10 mouse cellular contexts compared by ENCODE assay signal in the genomic region with DNA sequence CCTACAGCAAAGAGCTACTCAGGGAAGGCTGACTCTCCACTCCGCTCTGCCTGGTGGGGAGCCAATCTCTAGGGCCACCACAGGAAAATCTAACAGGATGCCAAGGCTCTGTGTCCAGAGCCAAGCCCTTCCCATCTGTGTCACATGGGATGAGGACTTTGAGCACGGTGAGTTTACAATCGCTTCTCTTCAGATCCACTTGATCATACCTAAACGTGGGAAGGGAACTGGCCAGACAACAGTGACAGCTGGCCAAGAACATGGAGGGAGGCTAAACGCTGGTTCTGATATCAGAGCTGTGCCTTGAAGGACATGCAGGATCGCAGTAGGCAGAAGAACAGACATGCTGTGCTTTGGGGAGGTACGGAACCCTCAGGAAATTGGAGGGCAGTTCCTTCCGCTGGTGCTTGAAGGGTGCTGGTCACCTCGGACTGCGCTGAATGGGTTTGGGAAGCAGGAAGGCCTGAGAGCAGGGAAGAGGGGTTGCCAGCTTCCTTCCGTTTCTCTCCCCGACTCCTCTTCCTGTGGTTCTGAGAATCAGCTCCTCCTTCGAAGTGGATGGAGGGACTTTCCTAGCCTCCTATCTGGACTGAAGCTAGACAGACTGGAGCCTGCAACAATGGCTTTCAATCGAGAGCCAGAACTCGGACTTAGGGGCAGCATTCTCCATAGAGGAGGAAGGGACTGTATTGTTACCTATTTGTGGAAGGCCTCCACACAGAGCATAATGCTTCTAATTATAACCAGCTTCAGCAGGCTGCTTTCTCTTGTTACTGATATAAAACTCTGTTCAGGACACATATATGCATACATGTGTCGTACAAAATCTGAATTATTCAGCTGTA. TPM values are rescaled to one million over a fixed set of nuclear protein-coding genes. Genes with fewer than 3 reads are reported as not detected.
DNase-seq lines count a peak whose midpoint lies in the region; ATAC-seq and TF ChIP-seq lines count a peak whose summit lies in the region.
"Had no signal": no experiment of that assay in that cellular context is flagged by ENCODE, and none has a peak within 500 bp of the region (broad histone marks: within the 10 kb centered on the region; RNA-seq: fewer than 3 reads in every experiment).

No protein-coding gene starts in this region.

- no peaks in the 10 kb centered on the region for H3K36me3 ChIP-seq in hindbrain, embryonic 13.5 days
- no peaks in the 10 kb centered on the region for H3K36me3 ChIP-seq in hindbrain, embryonic 11.5 days (ENCODE audit: control insufficient read depth, insufficient read depth, low read length)
- H3K36me3 ChIP-seq in heart, embryonic 12.5 days = no peaks in the 10 kb centered on the region
- no peaks in the 10 kb centered on the region for H3K36me3 ChIP-seq in lung, embryonic 14.5 days (ENCODE audit: insufficient read depth)

- ATAC-seq in hindbrain, embryonic 13.5 days (ENCODE audit: low FRiP score) = 0 out of 2 replicates have a peak, but pooled peaks have one; percentile 17
- no peak for ATAC-seq in hindbrain, embryonic 11.5 days (ENCODE audit: low FRiP score)
- peak; percentile 78; the same call in 1 of the 2 replicates for ATAC-seq in heart, embryonic 12.5 days (ENCODE audit: insufficient number of reproducible peaks, low FRiP score)
- peak; percentile 81 for ATAC-seq in lung, embryonic 14.5 days (ENCODE audit: insufficient read depth)
- no peak for ATAC-seq in megakaryocyte-erythroid progenitor cell, adult 5-6 weeks (replicated peaks; ENCODE audit: low FRiP score, low TSS enrichment, poor library complexity, severe bottlenecking)
- ATAC-seq in activated CD4-positive, CD25-positive, alpha-beta regulatory T cell, adult 4 months = no peak

- no peak overlapping the region for H3K4me2 ChIP-seq in hindbrain, embryonic 13.5 days
- no peak overlapping the region for H3K4me2 ChIP-seq in hindbrain, embryonic 11.5 days (replicated peaks; ENCODE audit: low read depth, low read length)
- H3K4me2 ChIP-seq in heart, embryonic 12.5 days = peak overlapping the region; percentile 45
- H3K4me2 ChIP-seq in lung, embryonic 14.5 days = no peak overlapping the region; the same call in 1 of the 2 replicates

- no peaks in the 10 kb centered on the region for H3K9me3 ChIP-seq in hindbrain, embryonic 13.5 days
- H3K9me3 ChIP-seq in hindbrain, embryonic 11.5 days (ENCODE audit: control insufficient read depth, low read length) = no peaks in the 10 kb centered on the region
- H3K9me3 ChIP-seq in heart, embryonic 12.5 days (replicated peaks) = peaks cover 1% of the 10 kb centered on the region; the same call in 1 of the 2 replicates
- H3K9me3 ChIP-seq in lung, embryonic 14.5 days (ENCODE audit: low read depth, low read length) = no peaks in the 10 kb centered on the region

- TF ChIP-seq CTCF in lung, embryonic 14.5 days (IDR thresholded peaks at IDR 0.05; ENCODE audit: low read depth) = no peak

- H3K4me1 ChIP-seq in hindbrain, embryonic 13.5 days (replicated peaks) = peaks cover 7% of the 10 kb centered on the region; the same call in 1 of the 2 replicates
- H3K4me1 ChIP-seq in hindbrain, embryonic 11.5 days (replicated peaks; ENCODE audit: control insufficient read depth, insufficient read depth, low read length) = no peaks in the 10 kb centered on the region
- peaks cover 26% of the 10 kb centered on the region for H3K4me1 ChIP-seq in heart, embryonic 12.5 days (replicated peaks)
- H3K4me1 ChIP-seq in lung, embryonic 14.5 days (ENCODE audit: insufficient read depth) = peaks cover 6% of the 10 kb centered on the region; the same call in 1 of the 2 replicates
- H3K4me1 ChIP-seq: megakaryocyte, embryonic 14.5 days had no signal

- H3K4me3 ChIP-seq in hindbrain, embryonic 13.5 days = no peak overlapping the region
- H3K4me3 ChIP-seq in hindbrain, embryonic 11.5 days (ENCODE audit: low read depth, low read length) = no peak overlapping the region
- H3K4me3 ChIP-seq in heart, embryonic 12.5 days = 0 out of 2 replicates have a peak overlapping the region, but pooled peaks have one; percentile 1
- no peak overlapping the region for H3K4me3 ChIP-seq in lung, embryonic 14.5 days (ENCODE audit: low read depth, low read length)
- H3K4me3 ChIP-seq: megakaryocyte, embryonic 14.5 days had no signal

- 81% methylated on average over 16 of the region's 16 CpGs for WGBS in hindbrain, embryonic 13.5 days
- WGBS in hindbrain, embryonic 11.5 days = 79% methylated on average over 16 of the region's 16 CpGs
- 51% methylated on average over 16 of the region's 16 CpGs for WGBS in heart, embryonic 12.5 days
- WGBS in lung, embryonic 14.5 days = 57% methylated on average over 16 of the region's 16 CpGs

- no peak overlapping the region for H3K27ac ChIP-seq in hindbrain, embryonic 13.5 days
- no peak overlapping the region for H3K27ac ChIP-seq in hindbrain, embryonic 11.5 days (ENCODE audit: low read depth, low read length)
- H3K27ac ChIP-seq in heart, embryonic 12.5 days (ENCODE audit: poor library complexity, severe bottlenecking) = peak overlapping the region; percentile 74
- peak overlapping the region; percentile 4; the same call in 1 of the 2 replicates for H3K27ac ChIP-seq in lung, embryonic 14.5 days (ENCODE audit: low read depth)

- no peak for DNase-seq in hindbrain, embryonic 11.5 days (ENCODE audit: low spot score)
- DNase-seq in cerebellum, postnatal 14 days = peak; percentile 44 to 45
- peak; percentile 66 for DNase-seq in kidney, postnatal 14 days
- peak; percentile 60 for DNase-seq in lung, embryonic 14.5 days

- H3K9ac ChIP-seq in hindbrain, embryonic 13.5 days = no peak overlapping the region
- no peak overlapping the region for H3K9ac ChIP-seq in hindbrain, embryonic 11.5 days (ENCODE audit: low read depth, low read length)
- H3K9ac ChIP-seq in heart, embryonic 12.5 days = no peak overlapping the region
- no peak overlapping the region for H3K9ac ChIP-seq in lung, embryonic 14.5 days

- no peaks in the 10 kb centered on the region for H3K27me3 ChIP-seq in hindbrain, embryonic 13.5 days
- H3K27me3 ChIP-seq in hindbrain, embryonic 11.5 days (ENCODE audit: control insufficient read depth, insufficient read depth, low read length) = no peaks in the 10 kb centered on the region
- no peaks in the 10 kb centered on the region; the same call in 1 of the 2 replicates for H3K27me3 ChIP-seq in heart, embryonic 12.5 days (replicated peaks)
- H3K27me3 ChIP-seq in lung, embryonic 14.5 days (ENCODE audit: insufficient read depth, low read length) = no peaks in the 10 kb centered on the region
- H3K27me3 ChIP-seq: CH12.LX; megakaryocyte, embryonic 14.5 days had no signal

RNA-seq across cellular contexts. Expression of gene Plekhg1, which starts 21.9 kb away (rescaled TPM):
- polyA plus RNA-seq in hindbrain, embryonic 13.5 days (2015; fragmentation: Nextera tagmentation; extraction: Ambion mirVana) = 7.4 and 9.0 TPM in 2 replicates
- 12.3 and 12.6 TPM in 2 replicates for polyA plus RNA-seq in hindbrain, embryonic 11.5 days (2014; fragmentation: Nextera tagmentation; extraction: Ambion mirVana)
- 8.6 and 9.5 TPM in 2 replicates for polyA plus RNA-seq in heart, embryonic 12.5 days (2016; fragmentation: Nextera tagmentation; extraction: Ambion mirVana)
- 12.4 and 12.8 TPM in 2 replicates for polyA plus RNA-seq in lung, embryonic 14.5 days (2014; fragmentation: Nextera tagmentation; extraction: Ambion mirVana)
- total RNA-seq in megakaryocyte-erythroid progenitor cell, adult 5-6 weeks (2014; fragmentation: Nextera tagmentation) = not detected in 2 replicates
- not detected in 2 replicates for total RNA-seq in megakaryocyte-erythroid progenitor cell, adult 5-6 weeks (2017)
- polyA plus RNA-seq in activated CD4-positive, CD25-positive, alpha-beta regulatory T cell, adult 4 months (2017; shearing (Covaris generic)) = under 1 TPM in 1 of 2 experiments, not detected in 1; 0.28 TPM

Comparison
In these comparisons a context has a peak if more than half of its experiments do, and no peak if none do; other contexts are left out.
1. ATAC-seq: peak in hindbrain, embryonic 13.5 days (single experiment), heart, embryonic 12.5 days (single experiment) and lung, embryonic 14.5 days (single experiment); none in hindbrain, embryonic 11.5 days (single experiment), megakaryocyte-erythroid progenitor cell, adult 5-6 weeks (single experiment) and activated CD4-positive, CD25-positive, alpha-beta regulatory T cell, adult 4 months (single experiment).
2. H3K27ac ChIP-seq: peak in heart, embryonic 12.5 days (single experiment) and lung, embryonic 14.5 days (single experiment); none in hindbrain, embryonic 13.5 days (single experiment) and hindbrain, embryonic 11.5 days (single experiment).